Mouse (Mus musculus): ENCODE measurements around the gene Gm17555.
"Not testable (repeated sequence)": the region's sequence is repeated elsewhere in the genome, so short reads cannot be mapped to it uniquely, and the experiment has no call there.

The Gm17555 gene

GRCm38 (mm10) chr2:126214800-126215199 is at the start of gene Gm17555:
TSS of gene Gm17555 (plus strand) at chr2:126215100.
- not testable (repeated sequence) for DNase-seq (ENCODE audit: low spot score in 2 of 2)

- no peak for DNase-seq (ENCODE audit: low spot score in 2 of 2)
Observed at GRCm38 (mm10) chr2:126165277-126166018, 49.5 kb upstream of the Gm17555 start.

GRCm38 (mm10) chr2:126166335-126166734 is 48.6 kb upstream of the Gm17555 start:
- no peak for DNase-seq (ENCODE audit: low spot score in 2 of 2)

- DNase-seq (ENCODE audit: low spot score in 2 of 2) = no peak
Observed at GRCm38 (mm10) chr2:126166848-126167617, 47.9 kb upstream of the Gm17555 start.

GRCm38 (mm10) chr2:126171427-126171826 is 43.5 kb upstream of the Gm17555 start:
- DNase-seq (ENCODE audit: low spot score in 2 of 2) = no peak

GRCm38 (mm10) chr2:126191306-126191705 is 23.6 kb upstream of the Gm17555 start:
- no peak for DNase-seq (ENCODE audit: low spot score in 2 of 2)

- no peak for DNase-seq (ENCODE audit: low spot score in 2 of 2)
Observed at GRCm38 (mm10) chr2:126192129-126192528, 22.8 kb upstream of the Gm17555 start.

- DNase-seq (ENCODE audit: low spot score in 2 of 2) = no peak
Observed at GRCm38 (mm10) chr2:126195631-126196356, 19.1 kb upstream of the Gm17555 start.

GRCm38 (mm10) chr2:126198971-126199370 is 15.9 kb upstream of the Gm17555 start:
- no peak for DNase-seq (ENCODE audit: low spot score in 2 of 2)

- DNase-seq (ENCODE audit: low spot score in 2 of 2) = no peak
Observed at GRCm38 (mm10) chr2:126211011-126211680, 3.8 kb upstream of the Gm17555 start.

GRCm38 (mm10) chr2:126227581-126227980 is 12.7 kb downstream of the Gm17555 start:
- DNase-seq (ENCODE audit: low spot score in 2 of 2) = no peak

- no peak for DNase-seq (ENCODE audit: low spot score in 2 of 2)
Observed at GRCm38 (mm10) chr2:126231731-126232130, 16.8 kb downstream of the Gm17555 start.

- no peak for DNase-seq (ENCODE audit: low spot score in 2 of 2)
Observed at GRCm38 (mm10) chr2:126236905-126237304, 22.0 kb downstream of the Gm17555 start.

GRCm38 (mm10) chr2:126245446-126245845 is 30.5 kb downstream of the Gm17555 start:
- peak; percentile 27 to 58 for DNase-seq (ENCODE audit: low spot score in 2 of 2)

- no peak for DNase-seq (ENCODE audit: low spot score in 2 of 2)
Observed at GRCm38 (mm10) chr2:126248536-126248935, 33.6 kb downstream of the Gm17555 start.

- DNase-seq (ENCODE audit: low spot score in 2 of 2) = no peak
Observed at GRCm38 (mm10) chr2:126252211-126252610, 37.3 kb downstream of the Gm17555 start.
